ENCODE assay signal across 9 mouse cellular contexts in genomic region chr19:44741091-44741763, GRCm38 (mm10). TPM values are rescaled to one million over a fixed set of nuclear protein-coding genes. Genes with fewer than 3 reads are reported as not detected.
DNase-seq lines count a peak whose midpoint lies in the region; ATAC-seq lines count a peak whose summit lies in the region.
"Had no signal": no experiment of that assay in that cellular context is flagged by ENCODE, and none has a peak within 500 bp of the region (broad histone marks: within the 10 kb centered on the region; RNA-seq: fewer than 3 reads in every experiment).

No protein-coding gene starts in this region.

- intact Hi-C loops in gastrocnemius, postnatal 36 days (cut with DNase I) = no loop called here

- ATAC-seq in embryonic facial prominence, embryonic 13.5 days (ENCODE audit: insufficient number of reproducible peaks, insufficient read depth, low FRiP score, low TSS enrichment, low read depth) = no peak
- no peak for ATAC-seq in midbrain, embryonic 12.5 days (ENCODE audit: low FRiP score, low read depth)

- peak; percentile 58 for DNase-seq in embryo, embryonic 9.5 days (ENCODE audit: extremely low spot score)
- no peak for DNase-seq in embryo, embryonic 10 days (ENCODE audit: low spot score)
- peak; percentile 92 to 94 for DNase-seq in kidney, adult 8-10 months
- no peak for DNase-seq in layer of hippocampus, postnatal 25 days (ENCODE audit: extremely low spot score in 1 of 2, low spot score in 1 of 2)
- DNase-seq in gastrocnemius, postnatal 36 days = no peak
- DNase-seq in lung, postnatal 10 days = no peak

- H3K4me2 ChIP-seq in embryonic facial prominence, embryonic 13.5 days = peak overlapping the region; percentile 47
- peak overlapping the region; percentile 25 for H3K4me2 ChIP-seq in midbrain, embryonic 12.5 days (replicated peaks)

- under 1% methylated on average over 48 of the region's 48 CpGs for WGBS in embryonic facial prominence, embryonic 13.5 days
- WGBS in midbrain, embryonic 12.5 days = 1% methylated on average over 48 of the region's 48 CpGs

- H3K9ac ChIP-seq in embryonic facial prominence, embryonic 13.5 days = 0 out of 2 replicates have a peak overlapping the region, but pooled peaks have one; percentile 32
- H3K9ac ChIP-seq in midbrain, embryonic 12.5 days (replicated peaks) = no peak overlapping the region

- H3K27ac ChIP-seq in embryonic facial prominence, embryonic 13.5 days = no peak overlapping the region
- no peak overlapping the region for H3K27ac ChIP-seq in midbrain, embryonic 12.5 days (replicated peaks)

- H3K27me3 ChIP-seq in embryonic facial prominence, embryonic 13.5 days = peaks cover 100% of the 10 kb centered on the region
- H3K27me3 ChIP-seq in midbrain, embryonic 12.5 days = peaks cover 100% of the 10 kb centered on the region

- H3K36me3 ChIP-seq in embryonic facial prominence, embryonic 13.5 days = no peaks in the 10 kb centered on the region
- H3K36me3 ChIP-seq in midbrain, embryonic 12.5 days = no peaks in the 10 kb centered on the region

- H3K4me3 ChIP-seq in embryonic facial prominence, embryonic 13.5 days = peak overlapping the region; percentile 21
- H3K4me3 ChIP-seq in midbrain, embryonic 12.5 days = peak overlapping the region; percentile 2

- H3K9me3 ChIP-seq in embryonic facial prominence, embryonic 13.5 days = 0 out of 2 replicates have a peak, but pooled peaks cover 2% of the 10 kb centered on the region
- no peaks in the 10 kb centered on the region for H3K9me3 ChIP-seq in midbrain, embryonic 12.5 days

- peaks cover 13% of the 10 kb centered on the region for H3K4me1 ChIP-seq in embryonic facial prominence, embryonic 13.5 days
- H3K4me1 ChIP-seq in midbrain, embryonic 12.5 days = peaks cover 12% of the 10 kb centered on the region

RNA-seq across cellular contexts. Expression of gene Pax2, which starts 14.6 kb away (rescaled TPM):
- polyA plus RNA-seq in embryonic facial prominence, embryonic 13.5 days (2015; fragmentation: Nextera tagmentation; extraction: Ambion mirVana) = 0.22 TPM in 1 of 2 replicates, not detected in the other
- polyA plus RNA-seq in midbrain, embryonic 12.5 days (2016; fragmentation: Nextera tagmentation; extraction: Ambion mirVana) = 0.32 and 0.33 TPM in 2 replicates
- under 1 TPM; 0.30 to 0.52 TPM for total RNA-seq in layer of hippocampus, postnatal 25 days (2021)
- total RNA-seq in gastrocnemius, postnatal 36 days (2021) = not detected
- polyA plus RNA-seq: large intestine, adult 2 months had no signal

Comparison
In these comparisons a context has a peak if more than half of its experiments do, and no peak if none do; other contexts are left out.
1. DNase-seq: peak in embryo, embryonic 9.5 days (single experiment) and kidney, adult 8-10 months (2 of 2); none in embryo, embryonic 10 days (single experiment), layer of hippocampus, postnatal 25 days (0 of 2), gastrocnemius, postnatal 36 days (0 of 2) and lung, postnatal 10 days (single experiment).